16 mouse cellular contexts compared by ENCODE assay signal in the genomic region with DNA sequence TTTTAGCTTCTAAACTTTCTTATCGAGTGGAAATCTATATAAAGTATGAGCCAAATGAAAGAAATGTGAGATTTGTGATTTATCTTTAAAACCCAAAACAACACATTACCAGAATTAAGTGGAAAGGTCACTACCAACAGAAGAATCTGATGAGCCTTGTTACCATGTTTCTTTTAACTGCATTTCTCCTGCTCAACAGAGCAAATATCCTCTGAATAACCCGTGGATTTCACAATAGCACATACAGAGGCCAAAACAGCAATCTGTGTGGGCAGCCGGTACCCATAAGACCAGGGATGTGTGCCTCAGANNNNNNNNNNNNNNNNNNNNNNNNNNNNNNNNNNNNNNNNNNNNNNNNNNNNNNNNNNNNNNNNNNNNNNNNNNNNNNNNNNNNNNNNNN.
"Had no signal": no experiment of that assay in that cellular context is flagged by ENCODE, and none has a peak within 500 bp of the region (broad histone marks: within the 10 kb centered on the region; RNA-seq: fewer than 3 reads in every experiment).

No protein-coding gene starts in this region.

- H3K9ac ChIP-seq: liver, postnatal 0 days; lung, embryonic 15.5 days; midbrain, embryonic 13.5 days; midbrain, embryonic 15.5 days; neural tube, embryonic 12.5 days had no signal

- H3K27ac ChIP-seq: lung, embryonic 15.5 days; macrophage; midbrain, embryonic 13.5 days; midbrain, embryonic 15.5 days; neural tube, embryonic 12.5 days had no signal

- H3K9me3 ChIP-seq: lung, embryonic 15.5 days; megakaryocyte, embryonic 14.5 days; midbrain, embryonic 13.5 days; midbrain, embryonic 15.5 days; neural tube, embryonic 12.5 days had no signal

- H3K4me3 ChIP-seq: lung, embryonic 15.5 days; megakaryocyte, embryonic 14.5 days; midbrain, embryonic 13.5 days; midbrain, embryonic 15.5 days; neural tube, embryonic 12.5 days had no signal

- H3K27me3 ChIP-seq: lung, embryonic 15.5 days; megakaryocyte, embryonic 14.5 days; midbrain, embryonic 13.5 days; midbrain, embryonic 15.5 days; neural tube, embryonic 12.5 days had no signal

- H3K4me1 ChIP-seq: lung, embryonic 15.5 days; megakaryocyte, embryonic 14.5 days; midbrain, embryonic 13.5 days; midbrain, embryonic 15.5 days; neural tube, embryonic 12.5 days had no signal

- DNase-seq: liver, postnatal 0 days; lung, adult 2 months; lung, postnatal 14 days; lung, postnatal 36 days; right cerebral cortex, postnatal 14 days; thymus, adult 18-20 months; thymus, postnatal 25 days; thymus, postnatal 4 days had no signal

- ATAC-seq: liver, postnatal 0 days; lung, postnatal 0 days; midbrain, embryonic 13.5 days; midbrain, embryonic 15.5 days had no signal

- H3K36me3 ChIP-seq: lung, embryonic 15.5 days; midbrain, embryonic 13.5 days; midbrain, embryonic 15.5 days; neural tube, embryonic 12.5 days had no signal

- H3K4me2 ChIP-seq: lung, embryonic 15.5 days; midbrain, embryonic 11.5 days; midbrain, embryonic 13.5 days; midbrain, embryonic 15.5 days; neural tube, embryonic 12.5 days had no signal
